Mouse (Mus musculus): ENCODE measurements around the gene Mynn. TPM values are rescaled to one million over a fixed set of nuclear protein-coding genes. Genes with fewer than 3 reads are reported as not detected.

Mynn gene
- polyA plus RNA-seq, 1 experiment from 2014 or later = 32.1 TPM

DNA sequence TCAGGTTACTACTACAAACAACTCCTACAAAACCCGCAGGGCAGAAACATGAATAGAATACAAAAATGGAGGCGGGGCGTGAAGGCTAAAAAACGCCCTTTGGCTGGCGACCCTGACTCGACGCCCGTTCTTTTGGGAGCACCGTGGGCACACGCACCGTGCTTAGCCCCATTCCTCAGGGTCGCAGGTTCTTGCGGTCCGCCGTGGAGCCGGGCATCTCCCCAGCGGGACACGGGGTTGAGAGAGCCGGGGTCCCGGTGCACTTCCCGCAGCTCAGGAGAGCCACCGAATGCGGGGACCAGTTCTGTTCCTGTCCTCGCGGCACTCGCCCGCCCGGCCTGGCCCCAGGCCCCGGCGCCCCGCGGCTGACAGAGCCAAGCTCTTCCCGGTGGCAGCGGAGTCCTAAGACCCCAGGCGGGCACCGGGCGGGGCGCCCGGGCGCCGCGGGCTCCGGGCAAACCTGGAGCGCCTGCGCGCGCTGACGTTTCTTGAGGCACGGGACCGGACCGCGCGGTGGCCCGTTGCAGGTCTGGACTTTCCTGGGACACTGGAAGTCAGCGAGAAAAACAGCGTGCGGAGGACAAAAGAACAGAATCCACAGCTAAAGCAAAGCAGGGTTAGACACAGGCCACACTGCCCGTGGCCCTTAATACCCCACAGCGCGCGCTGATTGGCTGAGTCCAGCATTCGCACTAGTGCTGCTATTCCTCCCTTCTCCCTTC, 6.6 kb upstream of the Mynn start:
- under 1% methylated on average over 57 of the region's 62 CpGs for whole genome bisulfite sequencing
- H3K27ac ChIP-seq (replicated peaks; ENCODE audit: low read depth, low read length) = peak overlapping the region; percentile 1; the same call in 1 of the 2 replicates

DNA sequence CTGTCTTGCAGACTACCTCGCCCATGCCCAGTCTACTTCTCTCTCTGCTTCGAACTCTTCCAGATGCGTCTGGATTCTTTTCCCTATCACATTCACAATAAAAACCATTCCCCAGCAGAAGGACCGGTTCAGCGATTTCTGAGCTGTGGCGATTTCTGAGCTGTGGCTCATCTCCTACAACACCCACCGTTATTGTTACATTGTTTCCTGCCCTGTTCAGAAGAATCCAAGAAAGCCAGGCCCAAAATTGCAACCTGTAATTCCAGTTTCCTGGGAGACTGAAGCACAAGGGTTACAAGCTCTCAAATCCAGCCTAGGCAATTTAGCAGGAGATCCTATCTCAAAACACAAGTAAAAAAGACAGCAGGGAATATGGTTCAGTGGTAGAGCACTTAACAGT, 4.6 kb upstream of the Mynn start:
- 82% methylated on average over 7 of the region's 7 CpGs for WGBS
- Histone ChIP-seq H3K4me1 (ENCODE audit: control insufficient read depth, insufficient read depth, low read length) (0 out of 2 replicates have a peak, but pooled peaks cover 8% of the 10 kb centered on the region), H3K9ac (ENCODE audit: low read length) (no peak overlapping the region), H3K36me3 (ENCODE audit: control insufficient read depth, insufficient read depth, low read length) (no peaks in the 10 kb centered on the region), H3K27me3 (ENCODE audit: control insufficient read depth, insufficient read depth, low read length) (0 out of 2 replicates have a peak, but pooled peaks cover 2% of the 10 kb centered on the region), H3K4me3 (ENCODE audit: low read depth, low read length) (no peak overlapping the region), H3K4me2 (ENCODE audit: low read depth, severe bottlenecking) (no peak overlapping the region), H3K9me3 (ENCODE audit: control insufficient read depth, low read length) (no peaks in the 10 kb centered on the region), H3K27ac (replicated peaks; ENCODE audit: low read depth, low read length) (no peak overlapping the region)
- no peak for ATAC-seq (ENCODE audit: insufficient number of reproducible peaks, low FRiP score, low TSS enrichment, low read depth)
- DNase-seq (ENCODE audit: low spot score) = no peak

More for the DNA sequence above, 6.6 kb upstream of the Mynn start:
- Histone ChIP-seq H3K4me3 (ENCODE audit: low read depth, low read length) (peak overlapping the region; percentile 80), H3K9ac (ENCODE audit: low read length) (peak overlapping the region; percentile 95), H3K4me2 (ENCODE audit: low read depth, severe bottlenecking) (peak overlapping the region; percentile 58), H3K4me1 (ENCODE audit: control insufficient read depth, insufficient read depth, low read length) (0 out of 2 replicates have a peak, but pooled peaks cover 8% of the 10 kb centered on the region), H3K27me3 (ENCODE audit: control insufficient read depth, insufficient read depth, low read length) (0 out of 2 replicates have a peak, but pooled peaks cover 2% of the 10 kb centered on the region), H3K9me3 (ENCODE audit: control insufficient read depth, low read length) (no peaks in the 10 kb centered on the region), H3K36me3 (ENCODE audit: control insufficient read depth, insufficient read depth, low read length) (no peaks in the 10 kb centered on the region)
- ATAC-seq (ENCODE audit: insufficient number of reproducible peaks, low FRiP score, low TSS enrichment, low read depth) (peak; percentile 69), DNase-seq (ENCODE audit: low spot score) (peak; percentile 77)

GRCm38 (mm10) chr3:30599711-30600545, 1.9 kb upstream of the Mynn start, which contains the start of gene Actrt3:
TSS of gene Actrt3 (minus strand) at chr3:30599939.
- WGBS = 2% methylated on average over 32 of the region's 32 CpGs
- ATAC-seq (ENCODE audit: insufficient number of reproducible peaks, low FRiP score, low TSS enrichment, low read depth) = no peak
- peak; percentile 58 for DNase-seq (ENCODE audit: low spot score)
- Histone ChIP-seq H3K27ac (replicated peaks; ENCODE audit: low read depth, low read length) (0 out of 2 replicates have a peak within 1 kb of the TSS, but pooled peaks have one; percentile 14), H3K9me3 (ENCODE audit: control insufficient read depth, low read length) (no peaks in the 10 kb centered on the region), H3K27me3 (ENCODE audit: control insufficient read depth, insufficient read depth, low read length) (0 out of 2 replicates have a peak, but pooled peaks cover 2% of the 10 kb centered on the region), H3K4me1 (ENCODE audit: control insufficient read depth, insufficient read depth, low read length) (peaks cover 10% of the 10 kb centered on the region; the same call in 1 of the 2 replicates), H3K4me3 (ENCODE audit: low read depth, low read length) (peak within 1 kb of the TSS; percentile 48), H3K36me3 (ENCODE audit: control insufficient read depth, insufficient read depth, low read length) (peaks cover 2% of the 10 kb centered on the region; the same call in 1 of the 2 replicates), H3K9ac (ENCODE audit: low read length) (peak within 1 kb of the TSS; percentile 49), H3K4me2 (ENCODE audit: low read depth, severe bottlenecking) (peak within 1 kb of the TSS; percentile 75)

GRCm38 (mm10) chr3:30600717-30601116, 1.1 kb upstream of the Mynn start:
- Histone ChIP-seq H3K36me3 (ENCODE audit: control insufficient read depth, insufficient read depth, low read length) (peaks cover 2% of the 10 kb centered on the region; the same call in 1 of the 2 replicates), H3K27ac (replicated peaks; ENCODE audit: low read depth, low read length) (0 out of 2 replicates have a peak overlapping the region, but pooled peaks have one; percentile 14), H3K4me1 (ENCODE audit: control insufficient read depth, insufficient read depth, low read length) (peaks cover 10% of the 10 kb centered on the region; the same call in 1 of the 2 replicates), H3K4me3 (ENCODE audit: low read depth, low read length) (peak overlapping the region; percentile 48), H3K9ac (ENCODE audit: low read length) (0 out of 2 replicates have a peak overlapping the region, but pooled peaks have one; percentile 7), H3K9me3 (ENCODE audit: control insufficient read depth, low read length) (no peaks in the 10 kb centered on the region), H3K27me3 (ENCODE audit: control insufficient read depth, insufficient read depth, low read length) (0 out of 2 replicates have a peak, but pooled peaks cover 2% of the 10 kb centered on the region), H3K4me2 (ENCODE audit: low read depth, severe bottlenecking) (peak overlapping the region; percentile 75)
- ATAC-seq (ENCODE audit: insufficient number of reproducible peaks, low FRiP score, low TSS enrichment, low read depth) (no peak), DNase-seq (ENCODE audit: low spot score) (peak; percentile 61)
- WGBS = under 1% methylated on average over 14 of the region's 14 CpGs

DNA sequence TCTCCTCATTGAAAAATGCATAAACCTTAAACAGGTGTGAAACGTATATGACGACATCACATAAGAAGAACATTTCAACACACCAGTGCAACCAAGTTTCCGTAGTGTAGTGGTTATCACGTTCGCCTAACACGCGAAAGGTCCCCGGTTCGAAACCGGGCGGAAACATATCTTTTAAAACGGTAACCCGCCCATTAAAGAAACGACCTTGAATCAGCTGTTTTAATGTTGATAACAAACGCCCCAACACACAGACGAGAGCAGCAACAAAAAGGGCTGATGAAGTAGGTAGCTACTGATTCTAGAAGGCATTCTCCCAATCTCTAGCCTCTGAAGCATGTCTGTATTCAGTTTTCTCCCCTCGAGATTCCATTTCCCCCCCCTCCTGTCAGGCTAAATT, 690 bp upstream of the Mynn start:
- peaks cover 3% of the 10 kb centered on the region for H3K36me3 ChIP-seq (ENCODE audit: control insufficient read depth, insufficient read depth, low read length)
- peak overlapping the region; percentile 75 for H3K4me2 ChIP-seq (ENCODE audit: low read depth, severe bottlenecking)
- under 1% methylated on average over 17 of the region's 17 CpGs for WGBS
- H3K9me3 ChIP-seq (ENCODE audit: control insufficient read depth, low read length) = no peaks in the 10 kb centered on the region
- no peak for ATAC-seq (ENCODE audit: insufficient number of reproducible peaks, low FRiP score, low TSS enrichment, low read depth)
- H3K27ac ChIP-seq (replicated peaks; ENCODE audit: low read depth, low read length) = no peak overlapping the region
- peak; percentile 90 for DNase-seq (ENCODE audit: low spot score)
- H3K4me1 ChIP-seq (ENCODE audit: control insufficient read depth, insufficient read depth, low read length) = peaks cover 7% of the 10 kb centered on the region; the same call in 1 of the 2 replicates
- peak overlapping the region; percentile 48 for H3K4me3 ChIP-seq (ENCODE audit: low read depth, low read length)
- H3K9ac ChIP-seq (ENCODE audit: low read length) = no peak overlapping the region
- 0 out of 2 replicates have a peak, but pooled peaks cover 2% of the 10 kb centered on the region for H3K27me3 ChIP-seq (ENCODE audit: control insufficient read depth, insufficient read depth, low read length)

DNA sequence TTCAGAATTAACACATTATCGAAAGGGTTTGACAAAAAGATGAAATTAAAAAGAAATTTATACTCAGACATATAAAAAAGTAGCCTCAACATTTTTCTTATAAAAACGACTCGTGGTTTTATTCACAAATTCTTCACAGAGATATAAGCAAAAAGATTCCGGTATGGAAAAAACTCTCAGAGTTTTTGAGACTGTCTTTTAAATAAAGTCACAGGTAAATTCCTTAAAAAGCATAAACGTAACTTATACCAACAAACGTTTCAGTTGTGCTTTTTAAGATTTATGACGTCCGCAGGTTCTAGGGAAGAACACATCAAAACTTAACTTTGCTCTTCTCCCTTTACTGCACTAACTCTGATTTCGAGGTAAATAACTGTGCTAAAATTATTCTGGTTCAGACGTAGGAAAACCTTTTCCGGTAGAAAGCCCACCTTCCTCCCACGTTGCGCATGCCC, 228 bp upstream of the Mynn start:
- Histone ChIP-seq H3K4me2 (ENCODE audit: low read depth, severe bottlenecking) (peak overlapping the region; percentile 75), H3K4me1 (ENCODE audit: control insufficient read depth, insufficient read depth, low read length) (peaks cover 7% of the 10 kb centered on the region; the same call in 1 of the 2 replicates), H3K27me3 (ENCODE audit: control insufficient read depth, insufficient read depth, low read length) (0 out of 2 replicates have a peak, but pooled peaks cover 2% of the 10 kb centered on the region), H3K9ac (ENCODE audit: low read length) (no peak overlapping the region), H3K9me3 (ENCODE audit: control insufficient read depth, low read length) (no peaks in the 10 kb centered on the region), H3K36me3 (ENCODE audit: control insufficient read depth, insufficient read depth, low read length) (peaks cover 6% of the 10 kb centered on the region), H3K27ac (replicated peaks; ENCODE audit: low read depth, low read length) (peak overlapping the region; percentile 86; the same call in 1 of the 2 replicates), H3K4me3 (ENCODE audit: low read depth, low read length) (peak overlapping the region; percentile 93)
- ATAC-seq (ENCODE audit: insufficient number of reproducible peaks, low FRiP score, low TSS enrichment, low read depth) = no peak
- under 1% methylated on average over 13 of the region's 13 CpGs for WGBS
- DNase-seq (ENCODE audit: low spot score) = no peak

DNA sequence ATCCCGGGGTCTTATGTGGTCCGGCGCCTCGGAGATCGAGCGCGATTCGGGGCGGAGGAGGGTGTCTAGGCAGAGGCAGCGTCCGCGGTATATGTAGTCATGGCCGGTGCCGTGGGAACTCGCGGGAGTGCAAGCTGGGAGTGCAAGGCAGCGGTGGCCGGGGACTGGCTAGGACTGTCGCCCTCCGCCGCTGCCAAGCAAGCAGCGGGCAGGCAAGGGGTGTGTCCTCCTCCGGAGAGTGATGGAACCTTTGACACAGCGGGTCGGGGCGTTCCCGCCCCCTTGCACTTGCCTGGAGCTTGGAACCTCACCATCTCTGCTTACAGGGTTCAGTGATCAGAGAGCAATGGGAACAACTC, 854 bp downstream of the Mynn start:
- Histone ChIP-seq H3K27me3 (ENCODE audit: control insufficient read depth, insufficient read depth, low read length) (0 out of 2 replicates have a peak, but pooled peaks cover 2% of the 10 kb centered on the region), H3K27ac (replicated peaks; ENCODE audit: low read depth, low read length) (peak overlapping the region; percentile 86), H3K4me1 (ENCODE audit: control insufficient read depth, insufficient read depth, low read length) (peaks cover 7% of the 10 kb centered on the region; the same call in 1 of the 2 replicates), H3K4me2 (ENCODE audit: low read depth, severe bottlenecking) (peak overlapping the region; percentile 40), H3K9ac (ENCODE audit: low read length) (peak overlapping the region; percentile 82), H3K36me3 (ENCODE audit: control insufficient read depth, insufficient read depth, low read length) (peaks cover 6% of the 10 kb centered on the region), H3K9me3 (ENCODE audit: control insufficient read depth, low read length) (no peaks in the 10 kb centered on the region), H3K4me3 (ENCODE audit: low read depth, low read length) (peak overlapping the region; percentile 93)
- ATAC-seq (ENCODE audit: insufficient number of reproducible peaks, low FRiP score, low TSS enrichment, low read depth) (peak; percentile 68; the same call in 1 of the 2 replicates), DNase-seq (ENCODE audit: low spot score) (no peak)
- WGBS = 0% methylated on average over 27 of the region's 27 CpGs

- WGBS = 44% methylated on average over 10 of the region's 10 CpGs
- Histone ChIP-seq H3K27ac (replicated peaks; ENCODE audit: low read depth, low read length) (no peak overlapping the region), H3K4me3 (ENCODE audit: low read depth, low read length) (peak overlapping the region; percentile 93), H3K27me3 (ENCODE audit: control insufficient read depth, insufficient read depth, low read length) (0 out of 2 replicates have a peak, but pooled peaks cover 2% of the 10 kb centered on the region), H3K4me2 (ENCODE audit: low read depth, severe bottlenecking) (peak overlapping the region; percentile 40), H3K36me3 (ENCODE audit: control insufficient read depth, insufficient read depth, low read length) (peaks cover 6% of the 10 kb centered on the region), H3K9me3 (ENCODE audit: control insufficient read depth, low read length) (no peaks in the 10 kb centered on the region), H3K9ac (ENCODE audit: low read length) (no peak overlapping the region), H3K4me1 (ENCODE audit: control insufficient read depth, insufficient read depth, low read length) (peaks cover 7% of the 10 kb centered on the region; the same call in 1 of the 2 replicates)
- DNase-seq (ENCODE audit: low spot score) (no peak), ATAC-seq (ENCODE audit: insufficient number of reproducible peaks, low FRiP score, low TSS enrichment, low read depth) (no peak)
These were observed 1.4 kb downstream of the Mynn start for GRCm38 (mm10) chr3:30603256-30603655.

All from limb, embryonic 11.5 days (tissue).